Mouse (Mus musculus): ENCODE results near the gene 1810043G02Rik. TPM values are rescaled to one million over a fixed set of nuclear protein-coding genes. Genes with fewer than 3 reads are reported as not detected.
A peak's percentile ranks its signal among the peaks of the same experiment; 100 is the strongest.

1810043G02Rik gene
- polyA plus RNA-seq, 1 experiment from 2014 or later, result 23.1 TPM

GRCm38 (mm10) chr10:77975653-77976052, 2.7 kb upstream of the 1810043G02Rik start:
- H3K4me1 ChIP-seq, result peaks cover 20% of the 10 kb centered on the region
- DNase-seq (ENCODE audit: low spot score), result no peak
- 0 out of 2 replicates have a peak, but pooled peaks cover 2% of the 10 kb centered on the region for H3K36me3 ChIP-seq
- H3K9me3 ChIP-seq, result no peaks in the 10 kb centered on the region
- peaks cover 8% of the 10 kb centered on the region; the same call in 1 of the 2 replicates for H3K27me3 ChIP-seq (ENCODE audit: insufficient read depth, poor library complexity, severe bottlenecking)
- 7% methylated on average over 4 of the region's 4 CpGs for WGBS
- no peak overlapping the region for H3K27ac ChIP-seq
- H3K4me3 ChIP-seq, result no peak overlapping the region

GRCm38 (mm10) chr10:77976458-77977150, 1.7 kb upstream of the 1810043G02Rik start:
- H3K27me3 ChIP-seq (ENCODE audit: insufficient read depth, poor library complexity, severe bottlenecking), result no peaks in the 10 kb centered on the region
- H3K4me1 ChIP-seq, result peaks cover 20% of the 10 kb centered on the region
- H3K9me3 ChIP-seq, result no peaks in the 10 kb centered on the region
- H3K36me3 ChIP-seq, result peaks cover 8% of the 10 kb centered on the region
- DNase-seq (ENCODE audit: low spot score), result no peak
- H3K4me3 ChIP-seq, result no peak overlapping the region
- 69% methylated on average over 8 of the region's 8 CpGs for WGBS
- no peak overlapping the region for H3K27ac ChIP-seq

GRCm38 (mm10) chr10:77984660-77985059, 6.3 kb downstream of the 1810043G02Rik start:
- Histone ChIP-seq H3K36me3 (peaks cover 39% of the 10 kb centered on the region), H3K4me1 (peaks cover 16% of the 10 kb centered on the region; the same call in 1 of the 2 replicates), H3K27ac (peak overlapping the region; percentile 22; the same call in 1 of the 2 replicates), H3K9me3 (no peaks in the 10 kb centered on the region), H3K4me3 (no peak overlapping the region), H3K27me3 (ENCODE audit: insufficient read depth, poor library complexity, severe bottlenecking) (no peaks in the 10 kb centered on the region)
- peak; percentile 87 for DNase-seq (ENCODE audit: low spot score)
- under 1% methylated on average over 4 of the region's 4 CpGs for whole genome bisulfite sequencing

GRCm38 (mm10) chr10:77985775-77986174, 7.5 kb downstream of the 1810043G02Rik start:
- Histone ChIP-seq H3K9me3 (no peaks in the 10 kb centered on the region), H3K27ac (no peak overlapping the region), H3K4me3 (no peak overlapping the region), H3K27me3 (ENCODE audit: insufficient read depth, poor library complexity, severe bottlenecking) (no peaks in the 10 kb centered on the region), H3K36me3 (peaks cover 47% of the 10 kb centered on the region), H3K4me1 (peaks cover 16% of the 10 kb centered on the region; the same call in 1 of the 2 replicates)
- 71% methylated on average over 5 of the region's 5 CpGs for WGBS
- DNase-seq (ENCODE audit: low spot score), result no peak

GRCm38 (mm10) chr10:77995639-77996038, 17.3 kb downstream of the 1810043G02Rik start:
- Histone ChIP-seq H3K27ac (no peak overlapping the region), H3K27me3 (ENCODE audit: insufficient read depth, poor library complexity, severe bottlenecking) (no peaks in the 10 kb centered on the region), H3K9me3 (no peaks in the 10 kb centered on the region), H3K4me3 (no peak overlapping the region), H3K36me3 (peaks cover 98% of the 10 kb centered on the region), H3K4me1 (no peaks in the 10 kb centered on the region)
- no peak for DNase-seq (ENCODE audit: low spot score)
- 84% methylated on average over 3 of the region's 3 CpGs for WGBS

GRCm38 (mm10) chr10:78000200-78000599, 21.9 kb downstream of the 1810043G02Rik start:
- Histone ChIP-seq H3K27me3 (ENCODE audit: insufficient read depth, poor library complexity, severe bottlenecking) (no peaks in the 10 kb centered on the region), H3K4me3 (no peak overlapping the region), H3K36me3 (peaks cover 98% of the 10 kb centered on the region), H3K4me1 (peaks cover 9% of the 10 kb centered on the region; the same call in 1 of the 2 replicates), H3K9me3 (no peaks in the 10 kb centered on the region), H3K27ac (no peak overlapping the region)
- 98% methylated on average over 5 of the region's 5 CpGs for WGBS
- no peak for DNase-seq (ENCODE audit: low spot score)

GRCm38 (mm10) chr10:78001796-78002195, 23.5 kb downstream of the 1810043G02Rik start:
- DNase-seq (ENCODE audit: low spot score), result no peak
- 87% methylated on average over 11 of the region's 11 CpGs for WGBS
- no peaks in the 10 kb centered on the region for H3K27me3 ChIP-seq (ENCODE audit: insufficient read depth, poor library complexity, severe bottlenecking)
- H3K4me3 ChIP-seq, result no peak overlapping the region
- H3K36me3 ChIP-seq, result peaks cover 91% of the 10 kb centered on the region
- no peaks in the 10 kb centered on the region for H3K9me3 ChIP-seq
- H3K27ac ChIP-seq, result no peak overlapping the region
- H3K4me1 ChIP-seq, result peaks cover 25% of the 10 kb centered on the region

GRCm38 (mm10) chr10:78002316-78002715, 24.0 kb downstream of the 1810043G02Rik start:
- peaks cover 86% of the 10 kb centered on the region for H3K36me3 ChIP-seq
- WGBS, result 98% methylated on average over 2 of the region's 2 CpGs
- no peak overlapping the region for H3K4me3 ChIP-seq
- H3K27ac ChIP-seq, result no peak overlapping the region
- no peaks in the 10 kb centered on the region for H3K9me3 ChIP-seq
- no peak for DNase-seq (ENCODE audit: low spot score)
- H3K4me1 ChIP-seq, result peaks cover 30% of the 10 kb centered on the region
- H3K27me3 ChIP-seq (ENCODE audit: insufficient read depth, poor library complexity, severe bottlenecking), result no peaks in the 10 kb centered on the region

GRCm38 (mm10) chr10:78004479-78005100, 26.3 kb downstream of the 1810043G02Rik start:
- Histone ChIP-seq H3K4me3 (no peak overlapping the region), H3K27me3 (ENCODE audit: insufficient read depth, poor library complexity, severe bottlenecking) (no peaks in the 10 kb centered on the region), H3K36me3 (peaks cover 65% of the 10 kb centered on the region), H3K9me3 (no peaks in the 10 kb centered on the region), H3K4me1 (peaks cover 48% of the 10 kb centered on the region), H3K27ac (peak overlapping the region; percentile 44)
- WGBS, result 86% methylated on average over 3 of the region's 3 CpGs
- peak; percentile 86 for DNase-seq (ENCODE audit: low spot score)

- peak overlapping the region; percentile 71 for H3K27ac ChIP-seq
- no peak for DNase-seq (ENCODE audit: low spot score)
- WGBS, result 85% methylated on average over 4 of the region's 4 CpGs
- peaks cover 51% of the 10 kb centered on the region for H3K36me3 ChIP-seq
- no peaks in the 10 kb centered on the region for H3K27me3 ChIP-seq (ENCODE audit: insufficient read depth, poor library complexity, severe bottlenecking)
- H3K9me3 ChIP-seq, result no peaks in the 10 kb centered on the region
- H3K4me1 ChIP-seq, result peaks cover 51% of the 10 kb centered on the region
- H3K4me3 ChIP-seq, result 0 out of 2 replicates have a peak overlapping the region, but pooled peaks have one; percentile 2
These were observed 27.6 kb downstream of the 1810043G02Rik start for GRCm38 (mm10) chr10:78005791-78006438.

- Histone ChIP-seq H3K27ac (peak overlapping the region; percentile 69), H3K4me1 (peaks cover 51% of the 10 kb centered on the region), H3K9me3 (no peaks in the 10 kb centered on the region), H3K27me3 (ENCODE audit: insufficient read depth, poor library complexity, severe bottlenecking) (no peaks in the 10 kb centered on the region), H3K4me3 (no peak overlapping the region), H3K36me3 (peaks cover 39% of the 10 kb centered on the region)
- peak; percentile 71 for DNase-seq (ENCODE audit: low spot score)
- WGBS, result 37% methylated on average over 7 of the region's 7 CpGs
These were observed 28.9 kb downstream of the 1810043G02Rik start for GRCm38 (mm10) chr10:78007203-78007602.

- WGBS, result 73% methylated on average over 3 of the region's 3 CpGs
- peak overlapping the region; percentile 99 for H3K27ac ChIP-seq
These were observed 29.8 kb downstream of the 1810043G02Rik start for GRCm38 (mm10) chr10:78008169-78008568.

More at GRCm38 (mm10) chr10:78008169-78008568, 29.8 kb downstream of the 1810043G02Rik start:
- Histone ChIP-seq H3K9me3 (no peaks in the 10 kb centered on the region), H3K36me3 (peaks cover 30% of the 10 kb centered on the region), H3K4me1 (peaks cover 51% of the 10 kb centered on the region), H3K4me3 (peak overlapping the region; percentile 90), H3K27me3 (ENCODE audit: insufficient read depth, poor library complexity, severe bottlenecking) (no peaks in the 10 kb centered on the region)
- peak; percentile 83 for DNase-seq (ENCODE audit: low spot score)

All from heart, embryonic 10.5 days (tissue).